Mouse (Mus musculus): ENCODE results near the gene Mbd3.

DNA sequence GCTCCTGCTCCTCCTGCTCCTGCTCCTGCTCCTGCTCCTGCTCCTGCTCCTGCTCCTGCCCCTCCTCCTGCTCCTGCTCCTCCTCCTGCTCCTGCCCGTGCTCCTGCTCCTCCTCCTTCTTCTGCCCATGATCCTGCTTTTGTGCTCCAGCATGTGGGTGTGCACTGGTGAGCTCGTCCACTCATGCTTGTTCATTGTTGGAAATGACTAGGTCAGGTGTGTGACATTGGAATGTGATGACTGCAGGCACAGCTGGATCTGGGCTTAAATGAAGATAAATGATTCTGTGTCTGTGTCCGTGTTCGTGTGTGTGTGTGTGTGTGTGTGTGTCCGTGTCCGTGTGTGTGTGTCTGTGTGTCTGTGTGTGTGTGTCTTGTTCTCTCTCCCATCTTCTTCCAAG, 31.0 kb downstream of the Mbd3 start:
- no peak for TF ChIP-seq CTCF (IDR thresholded peaks at IDR 0.05; ENCODE audit: low read depth, low read length)
- TF ChIP-seq POLR2AphosphoS5 (IDR thresholded peaks at IDR 0.05; ENCODE audit: insufficient replicate concordance, low read depth, low read length): no peak
- no peak for TF ChIP-seq GATA1 (IDR thresholded peaks at IDR 0.05; ENCODE audit: borderline replicate concordance, low read length)
